Mouse (Mus musculus): Measurements from ENCODE around the gene Lrig1.

GRCm38 (mm10) chr6:94665677-94666076 is 34.3 kb downstream of the Lrig1 start:
- no peak for TF ChIP-seq CTCF (IDR thresholded peaks at IDR 0.05; ENCODE audit: low read depth, low read length)
- no peak for TF ChIP-seq POLR2A (IDR thresholded peaks at IDR 0.05; ENCODE audit: borderline replicate concordance, low read depth, low read length)

Measured in bone marrow macrophage, adult 2 months (primary cell).